Mouse (Mus musculus): ENCODE measurements around the gene Aga. TPM values are rescaled to one million over a fixed set of nuclear protein-coding genes. Genes with fewer than 3 reads are reported as not detected.
"Not testable (repeated sequence)": the region's sequence is repeated elsewhere in the genome, so short reads cannot be mapped to it uniquely, and the experiment has no call there.

The Aga gene
- total RNA-seq (2015; ENCODE audit: low replicate concordance) = 3.3 and 7.9 TPM in 2 replicates
- 3.8 and 4.9 TPM in 2 replicates for total RNA-seq (2017; ENCODE audit: low replicate concordance)

DNA sequence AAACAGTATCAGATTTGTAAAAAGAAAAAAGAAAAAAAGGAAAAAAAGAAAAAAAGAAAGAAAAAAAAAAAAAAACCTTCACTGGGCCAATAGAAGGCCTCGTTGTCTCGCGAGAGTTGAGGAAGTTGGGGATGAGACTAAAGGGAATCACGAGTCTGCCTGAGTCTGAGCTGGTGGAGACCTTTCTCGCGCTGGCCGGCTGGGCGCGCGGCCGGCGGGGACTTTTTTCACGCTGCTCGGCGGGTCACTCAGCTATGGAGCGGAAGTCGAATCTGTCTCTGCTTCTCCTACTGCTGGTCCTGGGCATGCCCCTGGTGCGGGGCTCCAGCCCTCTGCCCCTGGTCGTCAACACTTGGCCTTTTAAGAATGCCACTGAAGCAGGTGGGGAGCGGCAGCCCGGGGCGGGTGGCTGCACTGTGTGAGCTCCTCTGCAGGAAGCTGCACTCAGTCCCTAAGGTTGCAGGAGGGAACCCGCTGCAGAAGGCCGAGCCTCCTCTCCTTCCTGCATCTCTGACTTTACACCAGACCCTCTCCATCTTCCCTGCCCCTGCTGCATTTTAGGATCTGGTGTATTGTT, at the start of gene Aga:
Gene Aga (plus strand): TSS at position 177 of the 577 bp plus-strand sequence.
- peak; percentile 100 for ATAC-seq (replicated peaks; ENCODE audit: low FRiP score, poor library complexity, severe bottlenecking)

GRCm38 (mm10) chr8:53489063-53489462, 22.5 kb upstream of the Aga start:
- ATAC-seq (replicated peaks; ENCODE audit: low FRiP score, poor library complexity, severe bottlenecking) = no peak

DNA sequence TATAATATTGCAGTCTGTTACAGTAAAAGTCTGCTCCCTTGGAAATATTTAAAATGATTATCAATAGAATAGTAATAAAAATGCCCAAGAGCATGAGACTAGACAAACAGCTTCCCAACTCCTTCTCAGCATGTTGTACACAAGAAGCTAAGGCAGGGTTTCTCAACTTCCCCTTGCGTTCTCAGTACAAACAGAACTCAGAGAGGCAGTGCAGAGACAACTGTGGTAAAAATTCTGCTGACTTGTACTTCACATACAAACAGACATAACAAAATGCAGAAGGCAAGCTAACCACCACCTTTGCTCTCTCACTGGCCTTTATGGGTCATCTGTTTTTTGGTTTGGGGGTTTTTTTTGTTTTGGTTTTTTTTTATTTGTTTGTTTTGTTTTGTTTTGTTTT, 15.3 kb upstream of the Aga start:
- ATAC-seq (replicated peaks; ENCODE audit: low FRiP score, poor library complexity, severe bottlenecking) = no peak

DNA sequence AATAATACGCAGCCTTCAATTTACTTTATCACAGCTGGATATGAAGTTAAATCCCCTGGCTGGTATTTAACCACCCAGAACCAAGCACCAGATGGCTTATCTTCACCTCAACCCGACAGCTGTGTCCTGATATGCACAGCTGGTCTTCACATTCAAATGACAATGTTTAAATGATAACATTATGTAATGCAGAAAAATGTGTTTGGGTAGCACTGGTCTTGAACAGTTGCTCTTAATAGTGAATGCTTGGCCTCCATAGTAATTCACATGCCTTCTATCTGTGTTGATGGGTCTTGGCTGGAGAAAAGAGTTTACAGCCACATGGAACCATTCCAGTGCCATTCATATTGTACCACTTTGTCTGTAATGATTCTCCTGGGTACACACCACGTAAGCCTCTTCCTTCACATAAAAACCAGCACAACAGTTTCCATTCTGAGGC, 14.6 kb upstream of the Aga start:
- no peak for ATAC-seq (replicated peaks; ENCODE audit: low FRiP score, poor library complexity, severe bottlenecking)

GRCm38 (mm10) chr8:53538049-53538448, 26.5 kb downstream of the Aga start:
- not testable (repeated sequence) for ATAC-seq (replicated peaks; ENCODE audit: low FRiP score, poor library complexity, severe bottlenecking)

DNA sequence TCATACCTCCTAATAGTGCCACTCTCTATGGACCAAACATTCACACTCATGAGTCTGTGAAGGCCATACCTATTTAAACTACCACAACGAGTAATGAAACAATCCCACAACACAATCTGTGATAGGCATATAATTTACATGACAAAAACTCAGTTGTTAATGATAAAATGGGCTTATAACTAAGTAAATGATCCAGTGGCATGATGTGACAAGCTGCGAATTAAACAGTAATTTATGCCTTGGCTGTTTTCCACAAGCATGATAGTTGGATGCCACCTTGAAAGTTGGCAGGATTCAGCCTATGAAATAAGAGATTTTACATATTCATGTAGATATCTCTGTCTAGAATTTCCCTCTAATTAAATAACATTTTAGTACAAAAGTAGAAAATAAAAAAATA, 28.1 kb downstream of the Aga start:
- no peak for ATAC-seq (replicated peaks; ENCODE audit: low FRiP score, poor library complexity, severe bottlenecking)

DNA sequence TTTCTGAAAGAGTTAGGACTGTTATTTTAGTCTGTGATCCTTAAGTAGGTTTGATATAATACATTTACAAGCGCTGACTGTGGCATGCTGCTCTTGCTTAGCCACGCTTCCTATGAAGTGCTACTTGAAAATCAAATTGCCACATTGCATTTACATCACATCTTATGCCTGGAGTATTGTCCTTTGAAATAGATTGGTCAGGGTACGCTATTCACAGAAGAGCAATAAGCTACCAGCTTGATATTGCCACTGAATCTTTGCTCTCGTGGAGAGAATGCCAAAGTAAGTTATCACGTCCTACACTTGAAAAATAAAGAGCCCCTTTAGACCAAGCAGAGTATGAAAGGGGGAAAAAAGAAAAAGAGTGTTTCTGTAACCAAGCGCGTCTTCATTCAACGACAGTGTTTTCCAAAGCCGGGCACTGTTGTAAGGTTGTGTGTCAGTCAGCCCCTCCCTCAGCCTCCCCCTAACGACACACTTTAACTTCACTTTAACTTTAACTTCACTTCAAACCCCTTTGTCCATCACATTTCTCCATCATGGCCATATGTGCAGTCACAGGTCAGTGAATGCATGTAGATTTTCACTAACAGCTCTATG, 51.0 kb downstream of the Aga start:
- ATAC-seq (replicated peaks; ENCODE audit: low FRiP score, poor library complexity, severe bottlenecking) = no peak

GRCm38 (mm10) chr8:53566223-53566622, 54.7 kb downstream of the Aga start:
- ATAC-seq (replicated peaks; ENCODE audit: low FRiP score, poor library complexity, severe bottlenecking) = no peak

Other genes starting within 250 kb of the Aga start
- gene Neil3, start 127.3 kb downstream of the Aga start, total RNA-seq (2015; ENCODE audit: low replicate concordance) = 37.4 and 45.7 TPM in 2 replicates
- 58.7 and 83.0 TPM in 2 replicates for gene Neil3, start 127.3 kb downstream of the Aga start, total RNA-seq (2017; ENCODE audit: low replicate concordance)

Measured in erythroblast, adult 5-6 weeks (primary cell).